Comparison of ENCODE assay signal across 28 mouse cellular contexts in the genomic region with DNA sequence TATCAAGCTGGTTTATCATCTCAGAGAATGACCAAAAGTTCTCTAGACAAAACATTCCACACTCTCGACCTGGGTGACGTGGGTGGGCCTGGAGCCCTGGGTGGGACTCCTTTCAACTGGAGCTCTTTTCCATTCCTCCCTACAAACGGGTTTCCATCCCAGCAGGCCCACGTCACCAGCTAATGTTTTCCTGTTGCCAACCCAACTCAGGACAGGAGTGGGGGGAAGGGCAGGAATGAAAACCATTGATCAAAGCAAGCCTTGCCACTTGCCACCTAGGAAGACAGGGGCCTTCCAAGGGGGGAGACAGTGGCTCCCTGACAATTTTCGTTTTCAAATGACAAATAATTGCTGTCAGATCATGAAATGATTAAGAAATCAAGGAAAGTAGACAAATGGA.
DNase-seq lines count a peak whose midpoint lies in the region; ATAC-seq and TF ChIP-seq lines count a peak whose summit lies in the region.
"Had no signal": no experiment of that assay in that cellular context is flagged by ENCODE, and none has a peak within 500 bp of the region (broad histone marks: within the 10 kb centered on the region; RNA-seq: fewer than 3 reads in every experiment).

No protein-coding gene starts in this region.

- 0 out of 2 replicates have a peak, but pooled peaks cover 3% of the 10 kb centered on the region for H3K4me1 ChIP-seq in liver, postnatal 0 days (ENCODE audit: insufficient read depth)
- H3K4me1 ChIP-seq: liver, embryonic 12.5 days; neural tube, embryonic 13.5 days had no signal

- 0 out of 2 replicates have a peak, but pooled peaks cover 2% of the 10 kb centered on the region for H3K27me3 ChIP-seq in liver, postnatal 0 days (ENCODE audit: insufficient read depth, low read length)
- H3K27me3 ChIP-seq: CH12.LX had no signal

- H3K27ac ChIP-seq in liver, postnatal 0 days (ENCODE audit: low read depth), result no peak overlapping the region
- H3K27ac ChIP-seq: intestine, embryonic 15.5 days; liver, embryonic 12.5 days; midbrain, embryonic 13.5 days; neural tube, embryonic 13.5 days had no signal

- 57% methylated on average over 5 of the region's 5 CpGs for WGBS in liver, postnatal 0 days (ENCODE audit: insufficient replicate concordance)

- no peak for TF ChIP-seq EP300 in liver, postnatal 0 days (IDR thresholded peaks at IDR 0.05; ENCODE audit: low read depth)

- no peak for TF ChIP-seq CTCF in liver, postnatal 0 days (IDR thresholded peaks at IDR 0.05; ENCODE audit: low read depth)

- no peak overlapping the region for H3K9ac ChIP-seq in liver, postnatal 0 days (replicated peaks)
- H3K9ac ChIP-seq: intestine, embryonic 15.5 days; liver, embryonic 12.5 days; midbrain, embryonic 13.5 days; neural tube, embryonic 13.5 days had no signal

- no peak overlapping the region for H3K4me2 ChIP-seq in liver, postnatal 0 days (ENCODE audit: low read depth, low read length)
- H3K4me2 ChIP-seq: intestine, embryonic 15.5 days; liver, embryonic 12.5 days; midbrain, embryonic 13.5 days; neural tube, embryonic 13.5 days had no signal

- peak; percentile 11 for DNase-seq in embryo, embryonic 10 days (ENCODE audit: low spot score)
- no peak for DNase-seq in embryo, embryonic 9.5 days (ENCODE audit: extremely low spot score)
- peak; percentile 29 to 33 for DNase-seq in kidney, postnatal 4 days
- no peak for DNase-seq in kidney, adult 9 months
- peak; percentile 31 for DNase-seq in mesoderm, embryonic 11.5 days (ENCODE audit: low read depth, low spot score)
- no peak for DNase-seq in liver, postnatal 0 days
- DNase-seq in cerebellum, adult 9-10 months, result no peak
- DNase-seq: adrenal gland, postnatal 10 days; cerebellum, adult 11-12 months; cerebellum, postnatal 10 days; gastrocnemius, postnatal 10 days; kidney, adult 8-10 months; kidney, postnatal 36 days; layer of hippocampus, postnatal 36 days; lung, adult 18-20 months; right cerebral cortex, postnatal 14 days; thymus, postnatal 14 days had no signal

- H3K9me3 ChIP-seq in liver, postnatal 0 days (ENCODE audit: low read length), result no peaks in the 10 kb centered on the region
- H3K9me3 ChIP-seq: intestine, embryonic 15.5 days; liver, embryonic 12.5 days; midbrain, embryonic 13.5 days; neural tube, embryonic 13.5 days had no signal

- ATAC-seq in liver, postnatal 0 days, result no peak
- ATAC-seq: activated CD4-positive, CD25-positive, alpha-beta regulatory T cell, adult 4 months; forebrain, embryonic 16.5 days; hindbrain, embryonic 16.5 days; liver, embryonic 12.5 days; lung, postnatal 0 days; midbrain, embryonic 13.5 days had no signal

- H3K36me3 ChIP-seq in liver, postnatal 0 days (replicated peaks; ENCODE audit: insufficient read depth, low read length), result no peaks in the 10 kb centered on the region
- H3K36me3 ChIP-seq: intestine, embryonic 15.5 days; liver, embryonic 12.5 days; midbrain, embryonic 13.5 days; neural tube, embryonic 13.5 days had no signal

- no peak overlapping the region for H3K4me3 ChIP-seq in liver, postnatal 0 days (ENCODE audit: low read depth, low read length)
- H3K4me3 ChIP-seq: erythroblast, embryonic 14.5 days; intestine, embryonic 15.5 days; liver, embryonic 12.5 days; megakaryocyte, embryonic 14.5 days; midbrain, embryonic 13.5 days; neural tube, embryonic 13.5 days had no signal

Comparison
In these comparisons a context has a peak if more than half of its experiments do, and no peak if none do; other contexts are left out.
1. DNase-seq: peak in embryo, embryonic 10 days (single experiment), kidney, postnatal 4 days (2 of 2) and mesoderm, embryonic 11.5 days (single experiment); none in embryo, embryonic 9.5 days (single experiment), kidney, adult 9 months (single experiment), liver, postnatal 0 days (single experiment) and cerebellum, adult 9-10 months (single experiment).